Mouse (Mus musculus) forebrain, postnatal 0 days (tissue): ENCODE results near the gene Cps1. TPM values are rescaled to one million over a fixed set of nuclear protein-coding genes. Genes with fewer than 3 reads are reported as not detected.

ENCODE experiments used
- ATAC-seq: fragments of 200-750 bp; cut with Nextera tagmentation; 2 replicates; pipeline ENCODE4 v1.8.0; 2017; ENCODE audit warnings: mild to moderate bottlenecking, moderate library complexity
- DNase-seq: peaks from one replicate; pipeline ENCODE4 v3.0.0-alpha.2; 2015
- H3K27ac ChIP-seq: fragments of 300-500 bp; sonication (generic); 2 replicates; pipeline ENCODE4 v1.5.1; 2014; ENCODE audit warnings: low read depth, mild to moderate bottlenecking, antibody characterized with exemption, low read length, moderate library complexity, mixed read lengths
- H3K27me3 ChIP-seq: fragments of 300-500 bp; sonication (generic); 2 replicates; pipeline ENCODE4 v1.6.1; 2014; ENCODE audit warnings: mild to moderate bottlenecking, low read length, mixed read lengths; ENCODE audit not compliant: insufficient read depth
- H3K36me3 ChIP-seq: fragments of 300-500 bp; sonication (generic); 2 replicates; pipeline ENCODE4 v1.6.1; 2014; ENCODE audit warnings: mild to moderate bottlenecking, moderate library complexity; ENCODE audit not compliant: insufficient read depth
- H3K4me1 ChIP-seq: fragments of 300-500 bp; sonication (generic); 2 replicates; pipeline ENCODE4 v1.6.1; 2014; ENCODE audit warnings: antibody characterized with exemption; ENCODE audit not compliant: insufficient read depth
- H3K4me2 ChIP-seq: fragments of 300-500 bp; sonication (generic); 2 replicates; pipeline ENCODE4 v1.6.1; 2014; ENCODE audit warnings: low read depth, mild to moderate bottlenecking, moderate library complexity
- H3K4me3 ChIP-seq: fragments of 300-500 bp; sonication (generic); 2 replicates; pipeline ENCODE4 v1.5.1; 2014; ENCODE audit warnings: low read depth, low read length, mixed read lengths
- H3K9ac ChIP-seq: fragments of 300-500 bp; sonication (generic); 2 replicates; pipeline ENCODE4 v1.6.1; 2014; ENCODE audit warnings: mild to moderate bottlenecking
- H3K9me3 ChIP-seq: fragments of 300-500 bp; sonication (generic); 2 replicates; pipeline ENCODE4 v1.6.1; 2016; ENCODE audit warnings: low read length
- CTCF ChIP-seq: sonication (generic); IDR thresholded peaks from 2 replicates; pipeline ENCODE4 v1.5.1; 2016; ENCODE audit warnings: antibody characterized with exemption, control low read depth, low read depth
- whole genome bisulfite sequencing: fragments of 180-500 bp; shearing (Covaris S2); extraction: QIAGEN DNeasy Blood & Tissue Kit; methylation state at CpG from one replicate; pipeline ENCODE4 v1.1.7; 2014; 5-methylcytosine and 5-hydroxymethylcytosine counted together
- polyA plus RNA-seq: library from polyadenylated mRNA; unstranded; fragments of >200 nt; fragmentation: Nextera tagmentation; extraction: Ambion mirVana; gene quantifications from 2 replicates; pipeline ENCODE4 v1.2.1, GENCODE M21; 2015
- total RNA-seq: library from RNA; depleted of rRNA; stranded (reverse); fragments of >200 nt; gene quantifications from 2 replicates; pipeline ENCODE4 v1.2.3, GENCODE M21; 2014

The Cps1 gene
- total and polyA plus RNA-seq, 2 experiments from 2014 or later: 0.14 to 0.17 TPM

GRCm38 (mm10) chr1:67234861-67235260 lies 112.0 kb downstream of the Cps1 start:
- H3K9ac ChIP-seq: no peak overlapping the region
- no peaks in the 10 kb centered on the region for H3K4me1 ChIP-seq
- no peaks in the 10 kb centered on the region for H3K27me3 ChIP-seq
- no peak overlapping the region for H3K4me3 ChIP-seq
- no peak overlapping the region for H3K27ac ChIP-seq
- no peak for DNase-seq
- H3K36me3 ChIP-seq: no peaks in the 10 kb centered on the region
- no peak overlapping the region for H3K4me2 ChIP-seq
- no peaks in the 10 kb centered on the region for H3K9me3 ChIP-seq
- ATAC-seq: no peak
- WGBS: 80% methylated on average over 2 of the region's 2 CpGs
- no peak for TF ChIP-seq CTCF

- no peaks in the 10 kb centered on the region for H3K4me1 ChIP-seq
- H3K4me2 ChIP-seq: no peak overlapping the region
- no peak overlapping the region for H3K9ac ChIP-seq
- H3K27ac ChIP-seq: no peak overlapping the region
- no peak overlapping the region for H3K4me3 ChIP-seq
- H3K36me3 ChIP-seq: no peaks in the 10 kb centered on the region
- no peaks in the 10 kb centered on the region for H3K9me3 ChIP-seq
- no peaks in the 10 kb centered on the region for H3K27me3 ChIP-seq
- WGBS: 34% methylated on average over 7 of the region's 7 CpGs
- peak; percentile 21 for DNase-seq
- ATAC-seq: peak; percentile 69; the same call in 1 of the 2 replicates
- no peak for TF ChIP-seq CTCF
Measured at GRCm38 (mm10) chr1:67235468-67236217, 112.8 kb downstream of the Cps1 start.

- no peak for TF ChIP-seq CTCF
- Histone ChIP-seq H3K4me2 (no peak overlapping the region), H3K36me3 (no peaks in the 10 kb centered on the region), H3K4me1 (no peaks in the 10 kb centered on the region), H3K4me3 (no peak overlapping the region), H3K27me3 (no peaks in the 10 kb centered on the region), H3K9me3 (no peaks in the 10 kb centered on the region), H3K9ac (no peak overlapping the region), H3K27ac (no peak overlapping the region)
- WGBS: 93% methylated on average over 1 of the region's 1 CpGs
- ATAC-seq: no peak
- no peak for DNase-seq
Measured at GRCm38 (mm10) chr1:67238446-67238845, 115.6 kb downstream of the Cps1 start.

GRCm38 (mm10) chr1:67238941-67239340 lies 116.1 kb downstream of the Cps1 start:
- Histone ChIP-seq H3K4me1 (no peaks in the 10 kb centered on the region), H3K4me3 (no peak overlapping the region), H3K27ac (no peak overlapping the region), H3K9ac (no peak overlapping the region), H3K27me3 (no peaks in the 10 kb centered on the region), H3K9me3 (no peaks in the 10 kb centered on the region), H3K36me3 (no peaks in the 10 kb centered on the region), H3K4me2 (no peak overlapping the region)
- ATAC-seq (no peak), DNase-seq (no peak)
- WGBS: 89% methylated on average over 1 of the region's 1 CpGs
- TF ChIP-seq CTCF: no peak

- ATAC-seq (no peak), DNase-seq (peak; percentile 10)
- no peak overlapping the region for H3K4me3 ChIP-seq
- no peaks in the 10 kb centered on the region for H3K9me3 ChIP-seq
- H3K4me2 ChIP-seq: no peak overlapping the region
- no peaks in the 10 kb centered on the region for H3K36me3 ChIP-seq
- no peaks in the 10 kb centered on the region for H3K27me3 ChIP-seq
- no peak overlapping the region for H3K9ac ChIP-seq
- TF ChIP-seq CTCF: no peak
- no peaks in the 10 kb centered on the region for H3K4me1 ChIP-seq
- no peak overlapping the region for H3K27ac ChIP-seq
- 39% methylated on average over 1 of the region's 1 CpGs for WGBS
Measured at GRCm38 (mm10) chr1:67265222-67265621, 142.4 kb downstream of the Cps1 start.

DNA sequence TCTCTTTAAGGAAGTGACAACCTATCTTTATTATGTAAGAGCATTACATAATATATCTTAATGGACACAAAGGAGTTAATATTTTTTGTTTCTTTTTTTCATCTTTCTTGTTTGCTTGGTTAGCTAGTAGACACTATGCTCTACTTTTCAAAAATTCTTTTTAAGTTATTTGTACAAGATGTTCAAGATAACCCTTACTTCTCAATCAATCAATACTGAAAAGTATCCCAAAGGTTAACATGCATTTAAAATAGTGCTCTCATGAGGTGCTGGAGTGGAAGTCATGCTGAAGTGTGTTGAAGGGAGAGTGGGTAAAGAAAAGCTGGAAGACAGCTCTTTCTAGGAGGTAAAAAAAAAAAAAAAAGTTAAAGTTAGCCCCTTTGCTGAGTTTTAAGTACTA lies 145.1 kb downstream of the Cps1 start:
- DNase-seq (no peak), ATAC-seq (no peak)
- no peaks in the 10 kb centered on the region for H3K36me3 ChIP-seq
- no peak overlapping the region for H3K4me2 ChIP-seq
- no peaks in the 10 kb centered on the region for H3K27me3 ChIP-seq
- H3K9me3 ChIP-seq: no peaks in the 10 kb centered on the region
- H3K9ac ChIP-seq: no peak overlapping the region
- TF ChIP-seq CTCF: no peak
- H3K4me1 ChIP-seq: no peaks in the 10 kb centered on the region
- no peak overlapping the region for H3K27ac ChIP-seq
- no peak overlapping the region for H3K4me3 ChIP-seq

GRCm38 (mm10) chr1:67268450-67268849 lies 145.6 kb downstream of the Cps1 start:
- no peak overlapping the region for H3K4me3 ChIP-seq
- H3K9me3 ChIP-seq: no peaks in the 10 kb centered on the region
- H3K4me2 ChIP-seq: no peak overlapping the region
- H3K36me3 ChIP-seq: no peaks in the 10 kb centered on the region
- H3K27me3 ChIP-seq: no peaks in the 10 kb centered on the region
- H3K9ac ChIP-seq: no peak overlapping the region
- DNase-seq (peak; percentile 13), ATAC-seq (peak; percentile 32; the same call in 1 of the 2 replicates)
- no peak overlapping the region for H3K27ac ChIP-seq
- TF ChIP-seq CTCF: no peak
- H3K4me1 ChIP-seq: no peaks in the 10 kb centered on the region
